Mouse (Mus musculus): ENCODE results near the gene Abca7. TPM values are rescaled to one million over a fixed set of nuclear protein-coding genes. Genes with fewer than 3 reads are reported as not detected.
"Not testable (repeated sequence)": the region's sequence is repeated elsewhere in the genome, so short reads cannot be mapped to it uniquely, and the experiment has no call there.

Gene Abca7
- polyA plus RNA-seq, 1 experiment from 2014 or later = 3.1 TPM

DNA sequence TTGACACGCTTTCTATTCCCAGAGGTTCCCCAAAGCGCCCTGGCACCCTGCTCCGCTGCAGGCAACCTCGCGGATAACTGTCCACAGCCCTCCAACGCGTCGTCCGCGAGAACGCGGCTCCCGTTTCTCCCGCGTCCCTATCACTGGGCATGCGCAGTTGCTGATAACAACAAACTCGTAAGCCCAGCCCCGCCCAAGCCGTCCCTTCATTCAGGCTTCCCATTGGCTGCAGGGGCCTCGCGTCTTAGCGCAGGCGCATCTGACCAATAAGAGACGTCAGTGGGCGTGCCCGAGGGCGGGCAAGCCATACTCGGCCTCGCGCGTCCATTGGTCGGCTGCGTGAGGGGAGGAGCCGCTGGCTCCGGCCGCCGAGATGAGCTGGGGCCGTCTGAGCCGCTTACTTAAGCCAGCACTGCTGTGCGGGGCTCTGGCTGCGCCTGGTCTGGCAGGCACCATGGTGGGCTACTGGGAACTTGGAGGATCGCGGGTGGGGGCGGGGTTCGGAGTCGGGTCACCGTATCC, 57.0 kb downstream of the Abca7 start:
- no peaks in the 10 kb centered on the region for H3K27me3 ChIP-seq (ENCODE audit: insufficient read depth, low read length)
- peak overlapping the region; percentile 96 for H3K9ac ChIP-seq (replicated peaks)
- peak overlapping the region; percentile 99 for H3K27ac ChIP-seq (ENCODE audit: low read depth)
- TF ChIP-seq EP300 (IDR thresholded peaks at IDR 0.05; ENCODE audit: low read depth) (0 out of 2 replicates have a peak, but pooled peaks have one; percentile 7), CTCF (IDR thresholded peaks at IDR 0.05; ENCODE audit: low read depth) (no peak)
- H3K36me3 ChIP-seq (replicated peaks; ENCODE audit: insufficient read depth, low read length) = peaks cover 28% of the 10 kb centered on the region
- WGBS (ENCODE audit: insufficient replicate concordance) = under 1% methylated on average over 46 of the region's 47 CpGs
- peak overlapping the region; percentile 89 for H3K4me3 ChIP-seq (ENCODE audit: low read depth, low read length)
- peaks cover 51% of the 10 kb centered on the region for H3K4me1 ChIP-seq (ENCODE audit: insufficient read depth)
- DNase-seq = peak; percentile 100
- H3K4me2 ChIP-seq (ENCODE audit: low read depth, low read length) = peak overlapping the region; percentile 95
- H3K9me3 ChIP-seq (ENCODE audit: low read length) = no peaks in the 10 kb centered on the region
- peak; percentile 91 for ATAC-seq

DNA sequence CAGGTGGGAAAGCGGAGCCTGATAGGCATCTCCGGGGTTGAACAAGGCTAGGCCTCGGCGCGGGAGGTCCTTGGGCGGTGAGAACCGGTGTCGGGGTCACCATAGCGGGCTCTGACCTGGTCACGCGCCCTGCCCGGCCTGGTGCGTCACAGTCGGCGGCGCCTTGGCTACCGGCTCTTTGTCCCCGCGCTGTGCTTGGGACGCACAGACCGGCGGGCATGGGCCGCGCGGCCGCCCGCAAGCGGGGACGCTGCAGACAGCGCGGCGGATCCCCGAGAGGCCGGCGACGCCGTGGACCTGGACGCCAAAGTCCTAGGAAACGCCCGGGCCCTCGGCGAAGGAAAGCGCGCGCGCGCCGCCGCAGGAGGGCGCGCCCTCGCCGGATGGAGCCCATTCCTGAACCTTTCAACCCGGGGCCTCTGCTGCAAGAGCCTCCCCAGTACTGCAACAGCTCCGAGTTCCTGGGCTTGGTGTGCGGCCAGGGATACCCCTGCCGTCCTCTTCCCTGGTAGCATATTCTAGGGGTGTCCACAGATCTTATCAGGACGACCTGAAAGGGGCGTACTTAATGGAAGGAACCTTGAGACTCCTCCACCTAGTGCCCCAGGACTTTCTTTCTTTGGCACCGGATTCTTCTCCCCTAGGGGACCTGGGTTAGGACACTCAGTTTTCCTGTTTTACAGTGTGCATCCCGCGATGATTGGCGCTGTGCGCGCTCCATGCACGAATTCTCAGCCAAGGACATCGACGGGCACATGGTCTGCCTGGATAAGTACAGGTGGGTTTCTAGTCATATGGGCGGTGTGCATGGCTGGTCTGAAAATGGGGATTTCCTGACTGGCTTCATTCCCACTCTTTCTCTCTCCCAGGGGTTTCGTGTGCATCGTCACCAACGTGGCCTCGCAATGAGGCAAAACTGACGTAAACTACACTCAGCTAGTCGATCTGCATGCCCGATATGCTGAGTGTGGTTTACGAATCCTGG, 57.8 kb downstream of the Abca7 start:
- H3K36me3 ChIP-seq (replicated peaks; ENCODE audit: insufficient read depth, low read length) = peaks cover 35% of the 10 kb centered on the region
- ATAC-seq = peak; percentile 51
- peak overlapping the region; percentile 95 for H3K4me2 ChIP-seq (ENCODE audit: low read depth, low read length)
- peaks cover 45% of the 10 kb centered on the region for H3K4me1 ChIP-seq (ENCODE audit: insufficient read depth)
- peak overlapping the region; percentile 96 for H3K9ac ChIP-seq (replicated peaks)
- peak overlapping the region; percentile 99 for H3K27ac ChIP-seq (ENCODE audit: low read depth)
- H3K4me3 ChIP-seq (ENCODE audit: low read depth, low read length) = peak overlapping the region; percentile 89
- no peak for TF ChIP-seq EP300 (IDR thresholded peaks at IDR 0.05; ENCODE audit: low read depth)
- TF ChIP-seq CTCF (IDR thresholded peaks at IDR 0.05; ENCODE audit: low read depth) = peak; percentile 62
- under 1% methylated on average over 67 of the region's 77 CpGs for WGBS (ENCODE audit: insufficient replicate concordance)
- no peaks in the 10 kb centered on the region for H3K27me3 ChIP-seq (ENCODE audit: insufficient read depth, low read length)
- peak; percentile 85 for DNase-seq
- no peaks in the 10 kb centered on the region for H3K9me3 ChIP-seq (ENCODE audit: low read length)

DNA sequence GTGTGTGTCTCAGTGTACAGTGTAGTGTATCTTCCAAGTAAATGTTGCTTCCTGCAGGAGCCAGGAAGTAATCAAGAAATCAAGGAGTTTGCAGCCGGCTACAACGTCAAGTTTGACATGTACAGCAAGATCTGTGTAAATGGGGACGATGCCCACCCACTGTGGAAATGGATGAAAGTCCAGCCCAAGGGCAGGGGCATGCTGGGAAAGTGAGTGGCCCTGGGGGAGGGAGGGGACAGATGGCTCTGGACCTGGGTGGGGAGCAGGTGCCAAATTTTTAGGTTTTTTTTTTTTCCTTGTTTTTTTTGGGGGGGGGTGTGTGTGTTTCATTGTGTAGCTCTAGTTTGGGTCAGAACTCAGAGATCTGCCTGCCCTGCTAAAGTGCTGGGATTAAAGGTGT, 58.6 kb downstream of the Abca7 start:
- not testable (repeated sequence) for H3K9me3 ChIP-seq (ENCODE audit: low read length); H3K27me3 ChIP-seq (ENCODE audit: insufficient read depth, low read length); ATAC-seq; DNase-seq
- 13% methylated on average over 3 of the region's 3 CpGs for WGBS (ENCODE audit: insufficient replicate concordance)
- Histone ChIP-seq H3K4me3 (ENCODE audit: low read depth, low read length) (peak overlapping the region; percentile 89), H3K4me1 (ENCODE audit: insufficient read depth) (peaks cover 45% of the 10 kb centered on the region), H3K27ac (ENCODE audit: low read depth) (peak overlapping the region; percentile 34; the same call in 1 of the 2 replicates), H3K36me3 (replicated peaks; ENCODE audit: insufficient read depth, low read length) (peaks cover 43% of the 10 kb centered on the region), H3K4me2 (ENCODE audit: low read depth, low read length) (peak overlapping the region; percentile 95), H3K9ac (replicated peaks) (peak overlapping the region; percentile 96; the same call in 1 of the 2 replicates)

DNA sequence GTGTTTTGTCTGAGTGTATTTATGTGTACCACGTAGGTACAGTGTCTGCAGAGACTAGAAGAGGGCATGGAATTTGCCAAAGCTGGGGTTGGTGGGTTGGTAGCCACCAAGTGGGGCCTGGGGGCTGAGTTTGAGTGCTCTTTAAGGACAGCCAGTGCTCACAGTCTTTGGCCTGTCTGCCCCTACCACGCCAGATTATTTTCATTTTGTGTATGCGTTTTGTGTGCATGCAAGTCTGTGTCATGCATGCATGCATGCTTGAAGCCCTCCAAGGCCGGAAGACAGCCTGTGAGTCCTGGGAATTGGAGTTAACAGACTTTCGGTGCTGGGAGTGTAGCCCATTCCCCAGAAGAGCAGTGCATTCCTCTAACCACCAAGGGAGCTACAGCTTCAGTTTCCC, 59.1 kb downstream of the Abca7 start:
- peak overlapping the region; percentile 96; the same call in 1 of the 2 replicates for H3K9ac ChIP-seq (replicated peaks)
- peak overlapping the region; percentile 34; the same call in 1 of the 2 replicates for H3K27ac ChIP-seq (ENCODE audit: low read depth)
- TF ChIP-seq EP300 (IDR thresholded peaks at IDR 0.05; ENCODE audit: low read depth) (no peak), CTCF (IDR thresholded peaks at IDR 0.05; ENCODE audit: low read depth) (no peak)
- no peaks in the 10 kb centered on the region for H3K9me3 ChIP-seq (ENCODE audit: low read length)
- peaks cover 41% of the 10 kb centered on the region for H3K4me1 ChIP-seq (ENCODE audit: insufficient read depth)
- peak overlapping the region; percentile 89; the same call in 1 of the 2 replicates for H3K4me3 ChIP-seq (ENCODE audit: low read depth, low read length)
- WGBS (ENCODE audit: insufficient replicate concordance) = 73% methylated on average over 5 of the region's 5 CpGs
- ATAC-seq = no peak
- peak overlapping the region; percentile 95 for H3K4me2 ChIP-seq (ENCODE audit: low read depth, low read length)
- no peak for DNase-seq
- peaks cover 47% of the 10 kb centered on the region for H3K36me3 ChIP-seq (replicated peaks; ENCODE audit: insufficient read depth, low read length)
- no peaks in the 10 kb centered on the region for H3K27me3 ChIP-seq (ENCODE audit: insufficient read depth, low read length)

DNA sequence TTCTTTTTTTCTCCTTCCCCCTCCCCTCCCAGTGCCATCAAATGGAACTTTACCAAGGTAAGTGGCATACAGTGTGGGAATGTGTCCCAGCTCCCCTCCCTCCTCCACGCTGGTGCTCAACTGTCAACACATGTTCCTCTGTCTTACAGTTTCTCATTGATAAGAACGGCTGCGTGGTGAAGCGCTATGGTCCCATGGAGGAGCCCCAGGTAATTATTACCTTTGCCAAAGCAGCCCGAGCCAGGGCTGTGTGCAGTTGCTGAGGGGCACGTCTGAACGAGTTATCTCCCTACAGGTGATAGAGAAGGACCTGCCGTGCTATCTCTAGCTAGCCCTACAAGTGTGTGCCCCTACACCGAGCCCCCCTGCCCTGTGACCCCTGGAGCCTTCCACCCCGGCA, 59.6 kb downstream of the Abca7 start:
- no peak for DNase-seq

DNA sequence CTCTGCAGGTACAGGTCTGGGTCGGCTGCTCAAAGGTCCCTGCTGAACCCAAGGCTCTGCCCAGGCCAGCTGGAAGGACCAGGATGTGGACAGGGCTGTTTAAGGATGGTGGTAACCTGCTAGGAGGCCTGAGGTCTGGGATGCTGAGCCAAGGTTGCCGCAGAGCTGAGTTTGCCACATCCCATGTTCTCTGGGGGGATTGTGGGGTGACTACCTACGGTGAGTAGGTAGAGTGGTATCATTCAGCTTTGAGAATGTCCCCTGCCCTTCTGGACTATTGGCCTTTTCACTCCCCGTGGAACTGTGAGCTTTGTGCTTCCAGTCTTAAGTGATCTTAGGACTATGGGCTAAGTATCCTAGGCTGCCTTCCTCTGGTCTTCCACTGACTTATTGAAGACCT, 60.2 kb downstream of the Abca7 start:
- no peak for ATAC-seq
- Histone ChIP-seq H3K9me3 (ENCODE audit: low read length) (no peaks in the 10 kb centered on the region), H3K36me3 (replicated peaks; ENCODE audit: insufficient read depth, low read length) (peaks cover 59% of the 10 kb centered on the region), H3K4me1 (ENCODE audit: insufficient read depth) (peaks cover 30% of the 10 kb centered on the region), H3K9ac (replicated peaks) (no peak overlapping the region), H3K27me3 (ENCODE audit: insufficient read depth, low read length) (no peaks in the 10 kb centered on the region), H3K4me3 (ENCODE audit: low read depth, low read length) (no peak overlapping the region), H3K4me2 (ENCODE audit: low read depth, low read length) (no peak overlapping the region), H3K27ac (ENCODE audit: low read depth) (0 out of 2 replicates have a peak overlapping the region, but pooled peaks have one; percentile 11)
- TF ChIP-seq CTCF (IDR thresholded peaks at IDR 0.05; ENCODE audit: low read depth) = no peak
- no peak for TF ChIP-seq EP300 (IDR thresholded peaks at IDR 0.05; ENCODE audit: low read depth)
- WGBS (ENCODE audit: insufficient replicate concordance) = 86% methylated on average over 4 of the region's 4 CpGs
- DNase-seq = no peak

More for the DNA sequence above, 59.6 kb downstream of the Abca7 start:
- peaks cover 36% of the 10 kb centered on the region for H3K4me1 ChIP-seq (ENCODE audit: insufficient read depth)
- ATAC-seq = no peak
- H3K36me3 ChIP-seq (replicated peaks; ENCODE audit: insufficient read depth, low read length) = peaks cover 52% of the 10 kb centered on the region
- H3K27me3 ChIP-seq (ENCODE audit: insufficient read depth, low read length) = no peaks in the 10 kb centered on the region
- H3K4me2 ChIP-seq (ENCODE audit: low read depth, low read length) = peak overlapping the region; percentile 95
- H3K4me3 ChIP-seq (ENCODE audit: low read depth, low read length) = no peak overlapping the region
- no peaks in the 10 kb centered on the region for H3K9me3 ChIP-seq (ENCODE audit: low read length)
- TF ChIP-seq CTCF (IDR thresholded peaks at IDR 0.05; ENCODE audit: low read depth) (no peak), EP300 (IDR thresholded peaks at IDR 0.05; ENCODE audit: low read depth) (no peak)
- 0 out of 2 replicates have a peak overlapping the region, but pooled peaks have one; percentile 96 for H3K9ac ChIP-seq (replicated peaks)
- no peak overlapping the region for H3K27ac ChIP-seq (ENCODE audit: low read depth)
- WGBS (ENCODE audit: insufficient replicate concordance) = 40% methylated on average over 8 of the region's 10 CpGs
